Mouse (Mus musculus) activated CD4-positive, CD25-positive, alpha-beta regulatory T cell, adult 4 months (primary cell): Measurements from ENCODE around the gene Capns2. TPM values are rescaled to one million over a fixed set of nuclear protein-coding genes. Genes with fewer than 3 reads are reported as not detected.

ENCODE experiments used
- ATAC-seq: one replicate; pipeline ENCODE4 v1.8.0; 2017
- polyA plus RNA-seq, 2 experiments: library from polyadenylated mRNA; unstranded; fragments of 100-300 nt; shearing (Covaris generic); gene quantifications; one replicate each; pipeline ENCODE4 v1.2.1; 2017

The Capns2 gene
- polyA plus RNA-seq, 2 experiments from 2014 or later = not detected

DNA sequence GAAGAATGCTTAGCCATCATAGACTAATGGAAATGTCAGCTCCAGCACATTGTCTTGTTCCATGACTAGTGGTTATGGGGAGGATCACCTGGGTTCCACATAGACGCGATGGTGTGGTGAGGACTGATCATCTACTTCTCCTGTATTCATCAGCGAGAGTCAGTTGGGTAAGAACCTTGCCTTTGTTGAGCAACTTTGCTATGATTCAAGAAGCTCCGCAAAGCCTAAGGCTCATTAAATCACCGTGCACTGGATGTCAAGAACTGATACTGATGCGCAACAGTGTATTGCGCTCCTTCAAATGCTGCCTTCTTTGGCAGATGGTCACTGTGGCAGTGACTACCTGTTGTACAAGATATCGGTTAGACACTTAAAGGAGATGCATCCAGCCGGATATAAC, 5.3 kb downstream of the Capns2 start:
- ATAC-seq = no peak

DNA sequence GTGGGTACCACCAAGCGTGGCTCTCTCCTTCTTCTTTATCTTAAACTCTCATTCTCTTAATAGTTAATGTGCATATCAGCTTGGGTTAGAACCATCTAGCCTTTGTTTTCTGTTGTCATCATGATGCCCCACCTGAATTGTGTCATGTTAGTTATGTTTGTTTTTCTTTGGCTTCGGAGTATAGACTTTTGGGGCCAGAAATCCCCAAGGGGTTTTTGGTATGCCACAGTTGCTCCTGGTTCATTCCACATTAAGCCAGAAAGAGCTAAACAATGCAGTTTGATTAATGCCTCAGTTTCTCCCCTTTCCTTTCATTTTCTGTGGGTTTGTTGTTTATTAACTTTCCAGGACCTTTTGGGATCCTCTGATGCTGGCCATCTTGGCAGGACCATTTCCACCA, 7.2 kb downstream of the Capns2 start:
- ATAC-seq = no peak

DNA sequence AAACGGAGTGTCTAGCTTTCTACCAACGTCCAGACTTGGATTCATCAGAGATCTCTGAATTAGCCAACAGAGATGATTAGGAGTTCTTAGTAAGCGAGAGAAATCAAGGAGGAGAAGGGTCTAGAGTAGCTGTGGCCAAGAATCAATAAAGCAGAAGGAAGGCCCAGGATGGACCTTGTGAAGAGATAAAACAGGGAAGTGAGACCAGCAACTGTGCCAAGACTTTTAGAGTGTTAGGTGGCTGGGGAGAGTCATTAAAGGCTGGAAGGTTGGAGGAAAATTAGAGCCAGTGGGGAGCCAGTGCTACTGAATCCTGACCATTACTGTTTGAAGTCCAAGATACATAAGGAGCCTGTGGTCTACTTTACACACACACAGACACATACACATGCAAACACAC, 10.3 kb downstream of the Capns2 start:
- ATAC-seq = no peak

DNA sequence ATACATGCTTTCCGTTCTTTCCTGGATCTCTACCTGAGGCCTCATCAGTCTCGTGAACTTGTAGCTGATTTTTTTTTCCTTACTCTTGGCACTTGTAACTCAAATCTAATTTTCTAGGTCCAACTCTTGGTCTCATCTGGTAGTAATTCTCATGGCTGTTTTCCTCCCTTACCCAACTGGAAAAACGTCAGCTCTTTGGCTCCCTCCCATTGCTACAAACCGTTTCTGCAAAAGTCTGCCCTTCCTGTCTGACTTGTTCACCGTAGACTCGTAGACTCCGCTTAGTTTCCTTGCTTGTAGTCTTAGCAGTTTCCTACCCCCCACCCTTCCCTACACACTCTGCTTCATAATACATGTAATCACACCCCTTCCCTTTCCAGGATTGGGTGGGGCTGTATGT, 12.2 kb downstream of the Capns2 start:
- ATAC-seq = no peak

DNA sequence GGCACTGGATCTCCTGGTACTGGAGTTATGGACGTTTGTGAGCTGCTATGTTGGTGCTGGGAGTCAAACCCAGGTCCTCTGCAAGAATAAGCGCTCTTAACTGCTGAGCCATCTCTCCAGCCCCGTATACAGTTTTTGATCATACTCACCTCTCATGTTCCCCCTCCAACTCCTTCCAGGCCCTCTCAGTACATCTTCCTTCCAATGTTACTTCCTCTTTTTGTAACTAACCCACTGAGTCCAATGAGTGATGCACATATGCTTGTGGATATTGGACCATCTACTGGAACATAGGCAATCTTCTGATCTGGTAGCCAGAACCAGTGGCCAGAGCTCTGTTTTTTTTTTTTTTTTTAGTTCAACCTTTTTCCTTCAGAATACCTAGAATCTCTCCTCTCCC, 14.9 kb downstream of the Capns2 start:
- no peak for ATAC-seq

DNA sequence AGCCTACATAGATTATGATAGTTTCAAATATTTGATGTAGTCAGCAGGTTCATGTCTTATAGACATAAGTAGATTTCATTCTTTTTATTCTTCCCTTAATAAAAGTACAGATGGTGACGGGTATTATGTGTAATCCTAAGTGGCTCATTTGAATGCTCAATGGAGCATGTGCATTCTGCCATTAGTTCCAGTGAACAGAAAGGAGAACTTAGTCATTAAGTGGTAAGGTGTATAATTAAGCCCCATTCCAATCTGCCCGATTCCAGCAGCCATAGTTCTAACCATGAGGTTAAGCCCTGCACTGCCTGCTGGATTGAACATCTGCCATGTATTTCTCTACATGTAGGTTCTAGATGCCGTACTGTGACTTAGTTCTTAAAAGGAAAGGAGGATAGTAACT, 20.6 kb downstream of the Capns2 start:
- no peak for ATAC-seq

DNA sequence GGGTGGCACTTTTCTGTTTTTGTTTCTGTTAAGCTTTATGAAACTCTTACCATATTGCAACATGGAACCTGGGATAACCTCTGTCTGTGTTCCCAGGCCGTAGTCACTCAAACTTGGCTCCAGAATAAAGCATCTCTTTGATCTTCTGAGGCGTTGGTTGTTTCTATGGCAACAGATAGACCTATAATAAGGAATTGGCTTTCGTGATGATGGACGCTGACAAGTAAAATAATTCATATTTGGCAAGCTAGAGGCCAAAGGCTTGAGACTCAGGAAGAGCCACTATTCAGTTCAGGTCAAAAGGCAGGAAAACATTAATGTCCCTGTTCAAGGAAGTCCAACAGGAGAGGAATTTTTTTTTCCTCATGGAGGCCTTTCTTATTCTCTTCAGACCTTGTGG, 27.8 kb downstream of the Capns2 start:
- ATAC-seq = no peak

DNA sequence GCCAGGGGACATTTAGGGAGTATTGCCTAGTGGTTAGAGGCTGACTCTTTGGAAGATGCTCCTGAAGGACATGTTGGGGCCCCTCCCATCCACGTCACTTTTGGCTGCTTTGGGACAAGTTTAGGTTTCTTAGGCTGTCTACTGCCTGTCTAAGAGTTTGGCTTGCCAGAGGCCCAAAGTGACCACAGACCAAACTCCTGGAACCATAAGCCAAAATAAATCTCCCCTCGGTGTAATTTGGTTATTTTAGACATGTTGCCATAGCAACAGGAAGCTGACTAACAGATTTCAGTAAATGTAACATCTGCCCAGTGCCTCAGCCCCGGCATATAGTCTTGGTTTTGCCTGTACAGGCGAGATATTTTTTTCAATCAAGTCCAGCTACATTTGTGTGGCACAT, 36.8 kb downstream of the Capns2 start:
- ATAC-seq = no peak

DNA sequence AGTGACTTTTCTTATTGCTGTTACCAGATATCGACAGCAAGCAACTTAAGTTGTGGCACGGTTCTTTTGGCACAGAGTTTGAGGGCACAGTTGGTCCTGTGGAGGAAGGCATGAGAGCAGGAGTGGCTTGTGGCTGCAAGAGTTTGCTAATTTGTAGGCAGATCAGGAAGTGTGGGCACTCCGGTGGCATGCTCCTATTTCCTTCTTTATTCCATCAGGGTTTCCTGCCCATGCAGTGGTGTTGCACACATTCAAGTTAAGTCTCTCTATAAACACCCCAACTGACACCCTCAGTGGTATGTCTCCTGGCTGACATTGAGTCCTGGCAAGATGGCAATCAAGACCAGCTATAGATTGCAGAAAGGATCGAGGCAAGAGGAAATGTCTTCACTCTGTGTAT, 47.9 kb downstream of the Capns2 start:
- no peak for ATAC-seq

DNA sequence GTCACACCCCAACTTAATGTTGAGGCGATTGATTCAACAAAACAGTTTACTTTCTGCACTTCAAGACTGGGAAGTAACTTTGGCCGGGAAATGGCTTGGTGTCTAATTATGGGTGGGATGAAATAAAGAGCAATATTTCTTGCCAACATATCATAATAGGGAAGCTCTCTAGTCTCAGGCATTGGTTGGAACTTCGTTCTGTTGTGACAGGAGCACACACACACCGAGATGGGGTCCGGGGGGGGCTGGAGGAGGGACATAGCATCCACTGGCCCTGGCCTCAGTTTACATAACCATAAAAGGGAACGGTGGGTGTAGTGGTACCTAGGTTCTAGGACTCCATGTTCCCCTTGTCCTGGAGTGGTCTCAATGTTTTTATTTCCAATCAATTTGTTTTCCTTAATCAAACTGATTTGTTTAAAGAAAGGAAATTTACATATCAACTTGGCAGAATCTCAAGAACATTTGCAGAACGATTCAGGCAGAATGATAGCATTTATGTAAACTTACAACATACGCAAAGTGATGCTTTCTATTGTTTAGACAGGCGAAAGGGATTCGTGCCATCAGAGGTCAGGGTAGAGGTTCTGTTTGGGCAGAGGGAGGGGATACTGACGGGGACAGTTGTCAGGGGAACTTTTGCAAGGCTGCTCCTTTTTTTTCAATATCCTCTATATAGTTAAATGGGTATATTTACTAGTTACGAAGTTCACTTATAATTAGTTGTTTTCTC, 49.6 kb downstream of the Capns2 start:
- ATAC-seq = no peak

Other genes starting within 250 kb of the Capns2 start
- not detected for gene Irx6, start 227.1 kb upstream of the Capns2 start, polyA plus RNA-seq
- under 1 TPM in 1 of 2 experiments, not detected in 1; 0.19 TPM for gene Mmp2, start 74.1 kb upstream of the Capns2 start, polyA plus RNA-seq
- gene Lpcat2, start 46.1 kb upstream of the Capns2 start, polyA plus RNA-seq = under 1 TPM in 1 of 2 experiments, not detected in 1; 0.82 TPM
- gene Slc6a2, start 58.7 kb downstream of the Capns2 start, polyA plus RNA-seq = not detected
- gene Ces1a, start 146.8 kb downstream of the Capns2 start, polyA plus RNA-seq = not detected
- gene Ces1b, start 178.6 kb downstream of the Capns2 start, polyA plus RNA-seq = not detected
- gene Ces1c, start 229.9 kb downstream of the Capns2 start, polyA plus RNA-seq = not detected